Mouse (Mus musculus): Measurements from ENCODE around the gene Ttll8. TPM values are rescaled to one million over a fixed set of nuclear protein-coding genes. Genes with fewer than 3 reads are reported as not detected.

The Ttll8 gene
- polyA plus RNA-seq (2011; ENCODE audit: insufficient read depth, insufficient read length, low read depth, missing spikeins) = not detected in 2 replicates

- Histone ChIP-seq H3K4me3 (ENCODE audit: low read depth, low read length) (peak within 1 kb of the TSS; percentile 53), H3K27ac (ENCODE audit: insufficient read depth, low read length) (no peak within 1 kb of the TSS), H3K9ac (ENCODE audit: low read depth, poor library complexity, severe bottlenecking) (peak within 1 kb of the TSS; percentile 28), H3K4me1 (ENCODE audit: control insufficient read depth, insufficient read depth, low read length) (no peaks in the 10 kb centered on the region), H3K27me3 (ENCODE audit: control insufficient read depth, insufficient read depth, low read length, poor library complexity, severe bottlenecking) (no peaks in the 10 kb centered on the region), H3K9me3 (replicated peaks; ENCODE audit: control insufficient read depth, insufficient read depth, low read length, poor library complexity, severe bottlenecking) (no peaks in the 10 kb centered on the region), H3K36me3 (ENCODE audit: control insufficient read depth, insufficient read depth, low read length, poor library complexity, severe bottlenecking) (no peaks in the 10 kb centered on the region)
- no peak for TF ChIP-seq CTCF (IDR thresholded peaks at IDR 0.05; ENCODE audit: low read depth, low read length)
- no peak for TF ChIP-seq POLR2A (IDR thresholded peaks at IDR 0.05; ENCODE audit: insufficient read depth, low read length)
- TF ChIP-seq EP300 (IDR thresholded peaks at IDR 0.05; ENCODE audit: insufficient read depth, low read depth, low read length) = no peak
These were observed at the start of gene Ttll8 for GRCm38 (mm10) chr15:88954368-88955072. Gene Ttll8, minus strand, starts transcription at chr15:88954418.

GRCm38 (mm10) chr15:89001245-89001644 lies 47.0 kb upstream of the Ttll8 start:
- Histone ChIP-seq H3K36me3 (ENCODE audit: control insufficient read depth, insufficient read depth, low read length, poor library complexity, severe bottlenecking) (no peaks in the 10 kb centered on the region), H3K4me3 (ENCODE audit: low read depth, low read length) (no peak overlapping the region), H3K27me3 (ENCODE audit: control insufficient read depth, insufficient read depth, low read length, poor library complexity, severe bottlenecking) (no peaks in the 10 kb centered on the region), H3K9me3 (replicated peaks; ENCODE audit: control insufficient read depth, insufficient read depth, low read length, poor library complexity, severe bottlenecking) (no peaks in the 10 kb centered on the region), H3K9ac (ENCODE audit: low read depth, poor library complexity, severe bottlenecking) (no peak overlapping the region), H3K4me1 (ENCODE audit: control insufficient read depth, insufficient read depth, low read length) (no peaks in the 10 kb centered on the region), H3K27ac (ENCODE audit: insufficient read depth, low read length) (no peak overlapping the region)
- no peak for TF ChIP-seq EP300 (IDR thresholded peaks at IDR 0.05; ENCODE audit: insufficient read depth, low read depth, low read length)
- TF ChIP-seq POLR2A (IDR thresholded peaks at IDR 0.05; ENCODE audit: insufficient read depth, low read length) = no peak
- TF ChIP-seq CTCF (IDR thresholded peaks at IDR 0.05; ENCODE audit: low read depth, low read length) = no peak

- Histone ChIP-seq H3K4me1 (ENCODE audit: control insufficient read depth, insufficient read depth, low read length) (no peaks in the 10 kb centered on the region), H3K36me3 (ENCODE audit: control insufficient read depth, insufficient read depth, low read length, poor library complexity, severe bottlenecking) (no peaks in the 10 kb centered on the region), H3K27me3 (ENCODE audit: control insufficient read depth, insufficient read depth, low read length, poor library complexity, severe bottlenecking) (no peaks in the 10 kb centered on the region), H3K27ac (ENCODE audit: insufficient read depth, low read length) (no peak overlapping the region), H3K9ac (ENCODE audit: low read depth, poor library complexity, severe bottlenecking) (no peak overlapping the region), H3K9me3 (replicated peaks; ENCODE audit: control insufficient read depth, insufficient read depth, low read length, poor library complexity, severe bottlenecking) (no peaks in the 10 kb centered on the region), H3K4me3 (ENCODE audit: low read depth, low read length) (no peak overlapping the region)
- TF ChIP-seq EP300 (IDR thresholded peaks at IDR 0.05; ENCODE audit: insufficient read depth, low read depth, low read length) (no peak), POLR2A (IDR thresholded peaks at IDR 0.05; ENCODE audit: insufficient read depth, low read length) (no peak), CTCF (IDR thresholded peaks at IDR 0.05; ENCODE audit: low read depth, low read length) (no peak)
These were observed 46.1 kb upstream of the Ttll8 start for GRCm38 (mm10) chr15:89000367-89000766.

GRCm38 (mm10) chr15:88999124-88999523 lies 44.9 kb upstream of the Ttll8 start:
- Histone ChIP-seq H3K36me3 (ENCODE audit: control insufficient read depth, insufficient read depth, low read length, poor library complexity, severe bottlenecking) (no peaks in the 10 kb centered on the region), H3K27me3 (ENCODE audit: control insufficient read depth, insufficient read depth, low read length, poor library complexity, severe bottlenecking) (no peaks in the 10 kb centered on the region), H3K27ac (ENCODE audit: insufficient read depth, low read length) (no peak overlapping the region), H3K9ac (ENCODE audit: low read depth, poor library complexity, severe bottlenecking) (no peak overlapping the region), H3K4me1 (ENCODE audit: control insufficient read depth, insufficient read depth, low read length) (no peaks in the 10 kb centered on the region), H3K4me3 (ENCODE audit: low read depth, low read length) (no peak overlapping the region), H3K9me3 (replicated peaks; ENCODE audit: control insufficient read depth, insufficient read depth, low read length, poor library complexity, severe bottlenecking) (no peaks in the 10 kb centered on the region)
- TF ChIP-seq POLR2A (IDR thresholded peaks at IDR 0.05; ENCODE audit: insufficient read depth, low read length) (no peak), CTCF (IDR thresholded peaks at IDR 0.05; ENCODE audit: low read depth, low read length) (peak; percentile 29)

GRCm38 (mm10) chr15:88998636-88999035 lies 44.4 kb upstream of the Ttll8 start:
- no peaks in the 10 kb centered on the region for H3K4me1 ChIP-seq (ENCODE audit: control insufficient read depth, insufficient read depth, low read length)
- no peaks in the 10 kb centered on the region for H3K27me3 ChIP-seq (ENCODE audit: control insufficient read depth, insufficient read depth, low read length, poor library complexity, severe bottlenecking)
- no peaks in the 10 kb centered on the region for H3K9me3 ChIP-seq (replicated peaks; ENCODE audit: control insufficient read depth, insufficient read depth, low read length, poor library complexity, severe bottlenecking)
- H3K36me3 ChIP-seq (ENCODE audit: control insufficient read depth, insufficient read depth, low read length, poor library complexity, severe bottlenecking) = no peaks in the 10 kb centered on the region
- no peak overlapping the region for H3K27ac ChIP-seq (ENCODE audit: insufficient read depth, low read length)
- no peak overlapping the region for H3K9ac ChIP-seq (ENCODE audit: low read depth, poor library complexity, severe bottlenecking)
- H3K4me3 ChIP-seq (ENCODE audit: low read depth, low read length) = no peak overlapping the region
- TF ChIP-seq CTCF (IDR thresholded peaks at IDR 0.05; ENCODE audit: low read depth, low read length) = no peak
- TF ChIP-seq POLR2A (IDR thresholded peaks at IDR 0.05; ENCODE audit: insufficient read depth, low read length) = no peak
- no peak for TF ChIP-seq EP300 (IDR thresholded peaks at IDR 0.05; ENCODE audit: insufficient read depth, low read depth, low read length)

- no peak for TF ChIP-seq EP300 (IDR thresholded peaks at IDR 0.05; ENCODE audit: insufficient read depth, low read depth, low read length)
- no peak for TF ChIP-seq POLR2A (IDR thresholded peaks at IDR 0.05; ENCODE audit: insufficient read depth, low read length)
- no peak for TF ChIP-seq CTCF (IDR thresholded peaks at IDR 0.05; ENCODE audit: low read depth, low read length)
- H3K9ac ChIP-seq (ENCODE audit: low read depth, poor library complexity, severe bottlenecking) = no peak overlapping the region
- no peaks in the 10 kb centered on the region for H3K27me3 ChIP-seq (ENCODE audit: control insufficient read depth, insufficient read depth, low read length, poor library complexity, severe bottlenecking)
These were observed 35.0 kb upstream of the Ttll8 start for GRCm38 (mm10) chr15:88989236-88989635.

More at GRCm38 (mm10) chr15:88989236-88989635, 35.0 kb upstream of the Ttll8 start:
- no peaks in the 10 kb centered on the region for H3K36me3 ChIP-seq (ENCODE audit: control insufficient read depth, insufficient read depth, low read length, poor library complexity, severe bottlenecking)
- no peak overlapping the region for H3K4me3 ChIP-seq (ENCODE audit: low read depth, low read length)
- H3K9me3 ChIP-seq (replicated peaks; ENCODE audit: control insufficient read depth, insufficient read depth, low read length, poor library complexity, severe bottlenecking) = no peaks in the 10 kb centered on the region
- no peaks in the 10 kb centered on the region for H3K4me1 ChIP-seq (ENCODE audit: control insufficient read depth, insufficient read depth, low read length)
- H3K27ac ChIP-seq (ENCODE audit: insufficient read depth, low read length) = no peak overlapping the region
